Mouse (Mus musculus): Measurements from ENCODE around the gene Elob. TPM values are rescaled to one million over a fixed set of nuclear protein-coding genes. Genes with fewer than 3 reads are reported as not detected.
A peak's percentile ranks its signal among the peaks of the same experiment; 100 is the strongest.

Elob gene
- total and polyA plus RNA-seq, 2 experiments from 2014 or later: 972 to 1,036 TPM

DNA sequence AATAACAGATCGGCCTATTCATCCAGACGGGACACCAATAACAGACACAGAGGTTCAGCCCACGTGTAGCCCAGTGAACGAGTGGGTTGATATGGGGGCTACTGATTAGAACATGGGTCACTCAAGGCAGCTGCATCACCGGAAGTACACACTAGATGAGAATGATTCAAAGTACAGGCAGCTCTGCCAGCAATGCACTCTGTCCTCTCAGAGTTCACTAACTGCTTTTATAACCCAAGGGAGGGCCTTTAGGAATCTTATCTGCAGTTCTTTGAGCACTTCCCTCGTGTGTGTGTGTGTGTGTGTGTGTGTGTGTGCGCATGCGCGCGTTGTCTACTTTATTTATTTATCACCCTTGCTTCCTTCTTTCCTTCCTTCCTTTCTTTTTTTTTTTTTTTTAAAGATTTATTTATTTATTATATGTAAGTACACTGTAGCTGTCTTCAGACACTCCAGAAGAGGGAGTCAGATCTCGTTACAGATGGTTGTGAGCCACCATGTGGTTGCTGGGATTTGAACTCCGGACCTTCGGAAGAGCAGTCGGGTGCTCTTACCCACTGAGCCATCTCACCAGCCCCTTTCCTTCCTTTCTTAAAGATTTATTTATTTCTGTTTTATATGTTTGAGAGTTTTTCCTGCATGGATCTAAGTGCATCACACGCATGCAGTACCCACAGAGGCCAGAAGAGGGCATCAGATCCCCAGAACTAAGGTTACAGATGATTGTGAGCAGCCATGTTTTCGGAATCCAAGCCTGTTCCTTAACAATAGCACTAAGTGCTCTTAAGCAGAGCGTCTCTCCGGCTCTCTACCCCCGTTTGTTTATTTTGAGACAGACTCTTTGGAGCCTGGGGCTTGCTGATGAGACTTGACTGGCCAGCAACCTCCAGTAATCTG is 22.2 kb upstream of the Elob start:
- TF ChIP-seq EP300 (IDR thresholded peaks at IDR 0.05; ENCODE audit: low read depth) (no peak), CTCF (IDR thresholded peaks at IDR 0.05; ENCODE audit: low read depth) (peak; percentile 81)
- DNase-seq (ENCODE audit: low spot score) (peak; percentile 50), ATAC-seq (ENCODE audit: insufficient read depth, low read depth) (no peak; the same call in 1 of the 2 replicates)
- Histone ChIP-seq H3K9me3 (replicated peaks; ENCODE audit: control insufficient read depth, low read length) (no peaks in the 10 kb centered on the region), H3K4me2 (ENCODE audit: low read depth, low read length) (no peak overlapping the region), H3K27me3 (ENCODE audit: control insufficient read depth, insufficient read depth, low read length) (no peaks in the 10 kb centered on the region), H3K36me3 (replicated peaks; ENCODE audit: control insufficient read depth, insufficient read depth, low read length) (no peaks in the 10 kb centered on the region), H3K4me3 (ENCODE audit: low read depth, low read length) (no peak overlapping the region), H3K9ac (replicated peaks; ENCODE audit: low read depth, low read length) (no peak overlapping the region), H3K4me1 (ENCODE audit: control insufficient read depth, insufficient read depth) (peaks cover 3% of the 10 kb centered on the region; the same call in 1 of the 2 replicates), H3K27ac (ENCODE audit: low read depth) (no peak overlapping the region)
- 45% methylated on average over 18 of the region's 19 CpGs for WGBS

DNA sequence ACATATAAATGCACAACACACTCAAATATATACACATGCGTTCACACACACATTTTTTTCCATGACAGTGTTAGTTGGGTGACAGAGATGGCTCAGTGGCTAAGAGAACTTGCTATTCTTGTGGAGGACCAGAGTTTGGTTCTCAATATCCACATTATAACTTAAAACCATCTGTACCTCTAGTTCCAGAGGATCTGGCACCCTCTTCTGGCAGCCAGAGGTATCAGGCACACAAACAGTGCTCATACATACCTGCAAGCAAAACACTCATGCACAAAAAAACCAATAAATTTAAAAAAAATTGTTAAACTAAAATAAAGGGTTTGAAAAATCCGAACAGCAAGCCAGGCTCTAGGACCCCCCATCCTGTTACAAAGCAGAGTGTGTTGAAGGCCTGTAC is 21.1 kb upstream of the Elob start:
- Histone ChIP-seq H3K4me1 (ENCODE audit: control insufficient read depth, insufficient read depth) (peaks cover 3% of the 10 kb centered on the region; the same call in 1 of the 2 replicates), H3K4me3 (ENCODE audit: low read depth, low read length) (no peak overlapping the region), H3K27me3 (ENCODE audit: control insufficient read depth, insufficient read depth, low read length) (no peaks in the 10 kb centered on the region), H3K27ac (ENCODE audit: low read depth) (no peak overlapping the region), H3K9me3 (replicated peaks; ENCODE audit: control insufficient read depth, low read length) (no peaks in the 10 kb centered on the region), H3K4me2 (ENCODE audit: low read depth, low read length) (no peak overlapping the region), H3K36me3 (replicated peaks; ENCODE audit: control insufficient read depth, insufficient read depth, low read length) (no peaks in the 10 kb centered on the region), H3K9ac (replicated peaks; ENCODE audit: low read depth, low read length) (no peak overlapping the region)
- no peak for DNase-seq (ENCODE audit: low spot score)
- no peak for ATAC-seq (ENCODE audit: insufficient read depth, low read depth)
- no peak for TF ChIP-seq EP300 (IDR thresholded peaks at IDR 0.05; ENCODE audit: low read depth)
- 0 out of 2 replicates have a peak, but pooled peaks have one; percentile 6 for TF ChIP-seq CTCF (IDR thresholded peaks at IDR 0.05; ENCODE audit: low read depth)
- 56% methylated on average over 2 of the region's 2 CpGs for WGBS

GRCm38 (mm10) chr17:23843812-23844273 is 14.9 kb upstream of the Elob start, which contains the start of the genes Prss32 and Prss41:
TSS of gene Prss32 (plus strand) at chr17:23843855.
TSS of gene Prss41 (minus strand) at chr17:23844172.
- WGBS: 13% methylated on average over 19 of the region's 19 CpGs
- Histone ChIP-seq H3K4me2 (ENCODE audit: low read depth, low read length) (no peak within 1 kb of the TSS), H3K27ac (ENCODE audit: low read depth) (no peak within 1 kb of the TSS), H3K36me3 (replicated peaks; ENCODE audit: control insufficient read depth, insufficient read depth, low read length) (no peaks in the 10 kb centered on the region), H3K4me3 (ENCODE audit: low read depth, low read length) (no peak within 1 kb of the TSS), H3K9me3 (replicated peaks; ENCODE audit: control insufficient read depth, low read length) (no peaks in the 10 kb centered on the region), H3K9ac (replicated peaks; ENCODE audit: low read depth, low read length) (no peak within 1 kb of the TSS), H3K27me3 (ENCODE audit: control insufficient read depth, insufficient read depth, low read length) (no peaks in the 10 kb centered on the region), H3K4me1 (ENCODE audit: control insufficient read depth, insufficient read depth) (no peaks in the 10 kb centered on the region)
- DNase-seq (ENCODE audit: low spot score): no peak
- TF ChIP-seq CTCF (IDR thresholded peaks at IDR 0.05; ENCODE audit: low read depth) (peak; percentile 35), EP300 (IDR thresholded peaks at IDR 0.05; ENCODE audit: low read depth) (no peak)
- ATAC-seq (ENCODE audit: insufficient read depth, low read depth): no peak

DNA sequence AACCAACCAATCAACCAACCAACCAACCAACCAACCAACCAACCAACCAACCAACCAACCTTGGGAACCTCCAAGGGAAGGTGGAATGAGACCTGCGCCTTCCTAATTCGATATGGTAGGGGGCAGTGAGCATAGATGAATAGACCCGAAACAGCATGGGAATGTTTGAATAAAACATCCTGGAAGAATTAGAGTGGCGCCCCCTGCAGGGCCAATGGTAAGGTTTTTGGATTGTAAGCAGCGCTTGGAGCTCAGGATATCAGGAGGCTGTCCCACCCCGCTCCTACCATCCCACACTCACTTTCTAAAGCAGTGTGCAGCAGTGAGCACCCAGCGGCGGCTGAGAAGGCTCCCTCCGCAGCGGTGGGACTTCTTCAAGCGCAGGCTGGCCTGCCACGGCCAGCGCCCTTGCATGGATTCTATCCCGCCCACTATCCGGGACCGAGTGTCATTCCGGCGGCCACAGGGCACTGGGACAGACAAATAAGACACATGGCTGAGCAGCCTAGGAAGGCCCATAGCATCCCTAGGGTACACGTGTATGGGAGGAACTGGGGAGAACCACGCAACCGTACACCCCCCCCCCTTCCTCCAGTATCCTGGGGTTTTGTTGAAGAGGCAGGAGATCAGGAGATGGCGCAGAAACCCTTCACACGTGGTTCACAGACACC is 14.3 kb upstream of the Elob start:
- 47% methylated on average over 23 of the region's 23 CpGs for WGBS
- Histone ChIP-seq H3K36me3 (replicated peaks; ENCODE audit: control insufficient read depth, insufficient read depth, low read length) (no peaks in the 10 kb centered on the region), H3K9ac (replicated peaks; ENCODE audit: low read depth, low read length) (no peak overlapping the region), H3K27ac (ENCODE audit: low read depth) (no peak overlapping the region), H3K4me3 (ENCODE audit: low read depth, low read length) (no peak overlapping the region), H3K27me3 (ENCODE audit: control insufficient read depth, insufficient read depth, low read length) (no peaks in the 10 kb centered on the region), H3K4me2 (ENCODE audit: low read depth, low read length) (no peak overlapping the region), H3K9me3 (replicated peaks; ENCODE audit: control insufficient read depth, low read length) (no peaks in the 10 kb centered on the region), H3K4me1 (ENCODE audit: control insufficient read depth, insufficient read depth) (no peaks in the 10 kb centered on the region)
- ATAC-seq (ENCODE audit: insufficient read depth, low read depth) (no peak), DNase-seq (ENCODE audit: low spot score) (no peak)
- no peak for TF ChIP-seq CTCF (IDR thresholded peaks at IDR 0.05; ENCODE audit: low read depth)
- TF ChIP-seq EP300 (IDR thresholded peaks at IDR 0.05; ENCODE audit: low read depth): no peak

DNA sequence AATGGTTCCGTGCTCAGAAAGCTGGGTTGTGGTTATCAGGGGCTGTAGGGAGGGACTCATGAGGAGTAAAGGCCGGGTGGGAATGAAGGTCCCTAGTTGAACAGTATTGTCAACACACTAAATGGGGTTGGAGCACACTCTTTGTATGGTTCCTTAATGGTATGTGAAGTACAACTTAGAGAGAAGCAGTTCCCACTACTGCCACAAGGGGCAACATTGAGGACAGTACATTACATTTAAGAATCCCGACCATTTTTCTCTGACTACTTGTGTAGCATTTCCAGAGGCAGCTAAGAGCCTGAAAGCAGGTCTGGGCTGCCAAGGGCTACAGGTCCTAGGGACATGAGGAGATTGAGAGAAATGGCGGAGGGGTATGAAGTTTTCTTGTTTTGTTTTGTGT is 12.2 kb upstream of the Elob start:
- no peak; the same call in 1 of the 2 replicates for ATAC-seq (ENCODE audit: insufficient read depth, low read depth)
- TF ChIP-seq CTCF (IDR thresholded peaks at IDR 0.05; ENCODE audit: low read depth) (peak; percentile 70), EP300 (IDR thresholded peaks at IDR 0.05; ENCODE audit: low read depth) (no peak)
- H3K9me3 ChIP-seq (replicated peaks; ENCODE audit: control insufficient read depth, low read length): no peaks in the 10 kb centered on the region
- H3K4me1 ChIP-seq (ENCODE audit: control insufficient read depth, insufficient read depth): no peaks in the 10 kb centered on the region
- no peaks in the 10 kb centered on the region for H3K36me3 ChIP-seq (replicated peaks; ENCODE audit: control insufficient read depth, insufficient read depth, low read length)
- no peak overlapping the region for H3K9ac ChIP-seq (replicated peaks; ENCODE audit: low read depth, low read length)
- H3K4me3 ChIP-seq (ENCODE audit: low read depth, low read length): no peak overlapping the region
- no peaks in the 10 kb centered on the region for H3K27me3 ChIP-seq (ENCODE audit: control insufficient read depth, insufficient read depth, low read length)
- no peak overlapping the region for H3K4me2 ChIP-seq (ENCODE audit: low read depth, low read length)
- H3K27ac ChIP-seq (ENCODE audit: low read depth): no peak overlapping the region
- 33% methylated on average over 4 of the region's 4 CpGs for WGBS
- DNase-seq (ENCODE audit: low spot score): peak; percentile 62
